Mouse (Mus musculus) lung, postnatal 10 days (tissue): ENCODE measurements at regions not wholly inside any gene's neighbourhood (a gene's known extent, or its start where the extent isn't known, plus 50 kb on each side); places are given as distances from the start of the nearest gene placed in this dataset.

Experiments
- DNase-seq: peaks from one replicate; pipeline ENCODE4 v3.0.0; 2021

- DNase-seq = no peak
Observed at GRCm38 (mm10) chr1:56195224-56195623, 442.0 kb downstream of the Hsfy2 start.

DNA sequence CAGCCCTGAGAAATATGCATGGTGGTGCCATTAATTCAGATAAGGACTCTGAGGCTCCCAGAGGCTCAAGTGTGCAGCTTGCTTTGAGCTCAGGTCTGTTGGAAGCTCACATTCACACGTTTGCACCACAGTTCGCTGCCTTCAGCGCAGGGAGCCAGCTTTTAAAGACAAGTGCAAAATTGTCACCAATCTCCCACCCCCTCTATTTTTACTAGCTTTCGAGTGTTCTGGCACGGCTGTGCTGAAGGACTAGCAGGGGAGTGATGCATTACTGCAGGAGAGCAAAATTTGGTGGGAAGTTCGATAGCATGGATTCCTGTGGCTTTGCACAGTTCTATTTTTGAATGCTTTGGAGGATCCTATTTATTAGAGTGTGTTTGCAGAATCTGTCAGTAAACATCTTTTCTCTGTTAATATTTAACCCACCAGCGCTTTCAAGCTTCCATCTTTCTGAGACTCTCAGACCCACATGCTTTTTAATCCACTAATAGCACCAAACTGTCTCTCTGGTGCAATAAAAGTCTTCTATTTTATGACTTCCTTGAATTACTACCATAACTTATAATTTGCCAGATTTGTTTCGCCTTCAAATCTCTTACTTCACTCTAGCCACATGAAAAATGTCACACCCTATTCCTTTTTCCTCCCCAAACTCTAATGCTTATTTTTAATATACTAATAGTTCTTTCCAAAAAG is 453.6 kb downstream of the Hsfy2 start:
- DNase-seq = no peak

DNA sequence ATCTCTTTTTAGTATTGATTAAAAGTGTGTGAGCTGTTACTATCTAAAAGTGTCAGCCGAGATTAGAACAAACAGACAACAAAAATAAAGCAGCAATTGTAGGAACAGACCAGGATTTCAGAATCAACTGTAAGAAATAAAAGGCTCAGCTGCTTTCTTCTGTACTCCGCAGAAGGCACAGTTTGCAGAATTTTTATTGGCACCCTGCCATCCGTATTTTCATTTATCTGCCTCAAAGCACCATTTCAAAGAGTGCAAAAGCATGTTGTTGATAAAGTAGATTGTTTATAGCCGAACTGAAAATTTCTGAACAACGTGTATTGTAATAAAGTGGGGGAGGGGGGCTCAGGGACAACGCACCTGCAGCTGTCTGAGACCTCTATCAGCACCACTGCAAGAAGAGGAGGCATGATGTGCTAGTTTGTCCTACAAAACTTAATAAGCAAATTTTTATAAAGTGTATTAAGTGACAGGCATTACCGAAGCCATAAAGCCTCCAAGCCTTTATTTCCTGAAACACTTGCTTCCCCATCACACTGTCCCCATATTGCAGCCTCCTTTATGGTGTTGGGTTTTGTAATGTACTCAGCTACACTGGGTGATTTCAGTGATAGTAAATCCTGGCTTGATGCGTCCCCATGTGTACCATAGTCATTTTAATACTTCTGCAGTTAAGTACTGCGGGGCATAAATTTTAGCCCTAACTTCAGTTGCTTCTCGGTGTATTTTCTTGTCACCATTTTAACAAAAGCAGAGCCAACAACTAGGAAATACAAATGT is 457.8 kb downstream of the Hsfy2 start:
- no peak for DNase-seq

- no peak for DNase-seq
Observed at GRCm38 (mm10) chr1:56171157-56171556, 466.1 kb downstream of the Hsfy2 start.

GRCm38 (mm10) chr1:56168712-56169111 is 468.5 kb downstream of the Hsfy2 start:
- no peak for DNase-seq

GRCm38 (mm10) chr1:56168063-56168462 is 469.2 kb downstream of the Hsfy2 start:
- no peak for DNase-seq

- no peak for DNase-seq
Observed at GRCm38 (mm10) chr1:56165228-56165627, 472.0 kb downstream of the Hsfy2 start.

GRCm38 (mm10) chr1:56164366-56164765 is 472.9 kb downstream of the Hsfy2 start:
- DNase-seq = no peak

GRCm38 (mm10) chr1:56130951-56131350 is 506.3 kb downstream of the Hsfy2 start:
- DNase-seq = no peak

GRCm38 (mm10) chr1:56089254-56089834 is 547.9 kb downstream of the Hsfy2 start:
- DNase-seq = peak; percentile 81

DNA sequence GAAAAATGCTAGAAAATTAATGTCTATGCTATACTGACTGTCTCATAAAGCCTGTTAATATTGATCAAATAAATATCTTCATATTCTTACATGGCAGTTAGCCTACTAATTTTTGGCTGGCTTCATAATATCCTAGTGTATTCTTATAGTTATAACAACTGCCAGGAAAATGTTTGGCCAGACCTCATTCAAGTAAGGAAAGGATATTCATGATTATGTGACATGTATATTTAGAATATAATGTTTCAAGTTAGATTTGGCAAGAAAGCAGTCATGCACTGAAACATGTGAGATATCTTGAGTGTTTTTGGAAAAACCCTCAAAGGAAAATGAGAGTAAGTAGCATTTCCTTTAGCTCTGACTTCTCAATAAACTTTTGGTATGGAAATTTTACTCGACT is 548.9 kb downstream of the Hsfy2 start:
- no peak for DNase-seq

GRCm38 (mm10) chr1:56076757-56077156 is 560.5 kb downstream of the Hsfy2 start:
- DNase-seq = no peak

- no peak for DNase-seq
Observed at GRCm38 (mm10) chr1:56072255-56072654, 565.0 kb downstream of the Hsfy2 start.

GRCm38 (mm10) chr1:56063474-56063873 is 573.8 kb downstream of the Hsfy2 start:
- no peak for DNase-seq
